Mouse (Mus musculus): Measurements from ENCODE around the gene Pitpnm2.

GRCm38 (mm10) chr5:124233144-124233465, 16.5 kb downstream of the Pitpnm2 start:
- TF ChIP-seq CTCF (IDR thresholded peaks at IDR 0.05) (no peak), POLR2A (IDR thresholded peaks at IDR 0.05; ENCODE audit: insufficient read depth, low read depth, low read length) (no peak)
